Mouse (Mus musculus) naive thymus-derived CD4-positive, alpha-beta T cell, adult 2 months (primary cell): ENCODE data around the gene Mbnl1.
"Not testable (repeated sequence)": the region's sequence is repeated elsewhere in the genome, so short reads cannot be mapped to it uniquely, and the experiment has no call there.

Experiments used
- DNase-seq: peaks from one replicate; pipeline ENCODE4 v3.0.0-alpha.2; 2011; ENCODE audit warnings: low read depth

Mbnl1 gene

DNA sequence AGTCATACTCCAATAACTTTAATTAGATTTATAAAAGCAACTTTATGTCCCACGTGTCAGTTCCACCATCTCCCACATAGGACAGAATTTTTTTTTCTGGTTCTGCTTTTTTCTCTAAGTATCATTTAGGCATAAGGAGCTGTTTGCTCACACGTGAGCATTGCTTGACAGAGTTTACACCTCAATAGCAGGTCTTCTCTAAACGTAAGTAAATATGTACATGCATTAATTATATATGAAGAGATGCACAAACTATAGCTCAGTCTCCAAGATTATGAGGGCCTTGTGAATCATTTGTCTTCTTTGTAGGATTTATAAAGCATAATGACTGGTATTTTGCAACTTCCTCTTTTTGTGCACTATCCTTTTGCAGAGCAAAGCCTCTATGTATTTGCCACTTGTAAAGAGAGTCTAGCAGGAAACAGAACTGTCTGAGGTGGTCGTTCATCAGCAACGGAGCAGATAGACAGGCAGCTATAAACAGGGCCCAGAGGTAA is at the start of gene Mbnl1:
TSS of gene Mbnl1 (plus strand) at position 150 of the 497 bp plus-strand sequence.
- DNase-seq: peak; percentile 70

DNA sequence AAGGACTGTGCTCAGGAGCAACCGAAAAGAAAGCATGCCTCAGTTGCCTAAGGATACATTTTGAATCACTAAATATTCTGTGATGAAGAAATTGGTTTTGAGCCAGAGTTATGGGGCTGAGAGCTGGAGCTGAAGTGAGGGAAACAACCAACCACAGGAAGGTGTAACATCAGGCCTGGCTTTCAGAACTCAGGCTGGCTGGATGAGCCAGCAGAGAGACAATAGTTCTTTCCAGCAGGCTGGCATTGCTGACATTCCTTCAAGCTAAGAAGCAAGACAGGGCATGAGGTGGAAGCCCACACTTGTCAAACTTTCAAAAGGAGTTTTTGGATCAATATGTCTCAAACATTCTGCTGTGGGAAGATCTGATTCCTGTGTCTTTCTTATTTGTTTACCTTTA is 48.5 kb upstream of the Mbnl1 start:
- no peak for DNase-seq

DNA sequence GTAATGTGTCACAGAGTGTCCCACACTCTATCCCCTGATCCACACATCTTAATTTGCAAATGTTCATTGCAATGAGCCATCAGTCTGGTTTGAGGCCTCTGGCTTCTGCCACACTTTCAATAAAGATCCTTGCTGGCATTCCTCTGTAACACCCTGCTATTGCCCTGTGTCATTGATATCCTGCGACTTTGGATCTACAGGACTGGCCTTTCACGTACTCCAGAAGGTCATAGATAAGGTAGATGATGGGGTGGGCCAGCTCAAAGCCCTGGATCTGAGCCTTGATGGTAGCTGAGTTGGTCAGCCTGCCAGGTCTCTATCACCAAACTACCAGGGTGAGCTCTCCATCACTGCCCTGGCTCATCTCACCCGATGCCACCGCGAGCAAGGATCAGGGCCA is 43.6 kb upstream of the Mbnl1 start:
- no peak for DNase-seq

DNA sequence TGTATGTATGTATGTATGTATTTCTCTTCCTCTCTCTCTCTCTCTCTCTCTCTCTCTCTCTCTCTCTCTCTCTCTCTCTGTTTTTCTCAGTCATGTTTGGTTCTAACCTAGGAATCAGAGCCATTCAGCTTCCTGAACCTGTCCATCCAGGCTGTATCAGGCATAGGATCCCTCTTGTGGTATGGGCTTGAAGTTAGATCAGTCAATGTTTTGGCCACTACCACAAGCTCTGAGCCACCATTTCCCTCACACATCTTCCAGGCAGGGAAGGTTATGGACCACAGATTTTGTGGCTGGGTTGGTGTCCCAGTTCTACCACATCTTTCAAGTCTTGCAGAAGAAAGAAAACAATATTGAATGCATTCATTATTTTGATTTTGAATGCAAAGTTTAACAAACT is 35.4 kb upstream of the Mbnl1 start:
- no peak for DNase-seq

DNA sequence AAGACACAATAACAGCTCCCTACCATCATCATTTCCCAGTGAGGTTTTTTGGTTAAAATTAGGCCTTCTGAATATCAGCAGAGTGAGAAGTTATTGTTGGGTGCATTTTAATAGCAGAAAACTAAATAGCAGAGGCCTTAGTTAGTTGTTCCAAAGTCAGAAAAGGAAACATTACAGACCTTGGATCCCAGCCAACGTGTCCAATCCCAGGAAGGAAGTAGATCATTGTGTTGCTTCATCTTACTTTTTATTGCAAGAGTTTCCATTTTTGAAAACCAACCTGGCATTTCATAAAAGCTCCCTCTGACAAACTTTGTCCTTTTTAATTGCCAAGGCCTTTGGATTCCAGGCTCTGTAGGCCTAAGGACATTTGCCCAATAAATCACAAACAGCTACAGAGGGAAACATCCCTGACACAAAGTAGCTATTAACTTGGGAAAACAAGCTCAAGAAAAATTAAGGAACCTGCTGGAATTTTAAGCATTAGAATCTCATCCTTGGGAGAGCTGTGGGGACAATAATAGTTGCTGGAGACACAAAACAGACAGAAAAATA is 34.9 kb upstream of the Mbnl1 start:
- DNase-seq: no peak

DNA sequence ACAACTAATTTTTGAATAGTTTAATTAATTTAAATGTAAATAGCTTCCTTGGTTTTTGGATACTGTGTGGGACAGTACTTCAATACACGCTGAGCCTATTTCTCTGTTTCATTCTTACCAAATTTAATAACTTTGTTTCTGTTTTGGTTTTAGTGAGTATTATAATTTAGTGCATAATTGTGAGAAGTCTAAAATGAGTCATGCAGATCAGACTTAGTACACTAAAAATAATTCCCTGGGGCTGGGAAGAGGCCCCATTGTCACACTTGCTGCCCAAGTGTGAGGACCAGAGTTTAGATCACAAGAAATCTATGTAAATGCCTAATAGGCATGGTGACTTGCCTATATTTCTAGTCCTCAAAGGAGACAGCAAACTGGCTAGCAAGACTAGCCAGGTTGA is 33.9 kb upstream of the Mbnl1 start:
- DNase-seq: no peak

DNA sequence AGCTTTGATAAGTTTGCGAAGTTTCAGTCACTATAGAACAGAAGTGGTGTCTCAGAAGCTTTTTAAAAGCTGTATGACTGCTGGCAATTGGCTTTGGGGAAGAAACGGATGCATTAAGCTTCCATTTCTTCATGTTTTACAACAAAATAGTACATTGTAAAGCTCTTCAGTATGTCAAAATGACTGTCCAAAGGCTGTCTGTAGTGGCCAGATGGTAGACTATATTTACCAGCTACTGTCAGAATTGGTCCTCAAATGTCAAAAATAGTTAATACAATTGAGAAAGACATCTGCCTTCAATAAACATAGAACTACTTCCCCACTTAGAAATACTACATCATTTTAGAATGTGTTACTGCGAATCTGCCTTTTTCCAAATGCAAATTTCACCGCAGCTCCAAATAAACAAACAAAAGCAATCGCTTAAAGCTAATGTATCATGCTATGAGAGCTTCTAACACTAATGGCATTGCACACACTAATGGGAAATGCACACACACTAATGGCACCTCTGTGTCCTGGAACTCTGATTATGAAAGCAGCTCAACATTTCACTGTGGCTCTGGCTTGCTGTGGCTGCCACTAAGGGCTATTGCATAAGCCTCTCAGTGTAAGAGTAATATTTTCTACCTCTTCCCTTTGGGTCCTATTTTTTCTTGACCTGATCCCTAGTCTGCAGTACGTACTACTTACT is 10.7 kb upstream of the Mbnl1 start:
- no peak for DNase-seq

DNA sequence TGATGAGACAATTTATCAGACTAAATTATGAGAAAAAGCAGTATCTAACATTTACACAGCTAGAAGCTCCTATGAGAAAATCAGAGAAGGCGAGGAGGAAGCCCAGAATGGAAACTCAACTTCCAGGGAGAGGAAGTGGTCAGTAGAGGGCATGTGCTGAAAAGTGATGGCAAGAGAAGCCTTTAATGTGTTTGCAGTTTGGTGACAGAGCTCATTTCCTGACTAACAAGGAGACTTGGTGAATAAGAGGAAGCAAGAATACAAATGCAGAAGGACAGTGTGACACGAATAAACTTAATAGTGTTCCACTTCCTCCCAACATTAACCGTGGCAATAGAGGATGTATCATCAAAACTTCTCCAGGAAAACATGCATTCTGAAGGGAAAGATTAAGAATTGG is 4.0 kb upstream of the Mbnl1 start:
- DNase-seq: not testable (repeated sequence)

DNA sequence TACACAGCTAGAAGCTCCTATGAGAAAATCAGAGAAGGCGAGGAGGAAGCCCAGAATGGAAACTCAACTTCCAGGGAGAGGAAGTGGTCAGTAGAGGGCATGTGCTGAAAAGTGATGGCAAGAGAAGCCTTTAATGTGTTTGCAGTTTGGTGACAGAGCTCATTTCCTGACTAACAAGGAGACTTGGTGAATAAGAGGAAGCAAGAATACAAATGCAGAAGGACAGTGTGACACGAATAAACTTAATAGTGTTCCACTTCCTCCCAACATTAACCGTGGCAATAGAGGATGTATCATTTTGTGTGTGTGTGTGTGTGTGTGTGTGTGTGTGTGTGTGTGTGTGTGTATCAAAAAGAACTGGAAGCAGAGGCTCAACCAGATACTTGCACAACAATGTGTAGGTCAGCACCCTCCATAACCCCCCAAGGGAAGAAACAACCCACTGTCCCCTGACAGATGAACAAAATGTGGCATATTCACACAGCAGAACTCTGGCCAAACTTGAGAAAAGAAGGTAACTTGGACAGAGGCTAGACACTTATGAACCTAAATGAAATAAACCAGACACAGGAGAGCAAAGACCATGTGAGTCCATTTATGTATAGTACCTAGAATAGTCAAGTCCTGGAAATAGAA is 3.3 kb upstream of the Mbnl1 start:
- peak; percentile 53 for DNase-seq

DNA sequence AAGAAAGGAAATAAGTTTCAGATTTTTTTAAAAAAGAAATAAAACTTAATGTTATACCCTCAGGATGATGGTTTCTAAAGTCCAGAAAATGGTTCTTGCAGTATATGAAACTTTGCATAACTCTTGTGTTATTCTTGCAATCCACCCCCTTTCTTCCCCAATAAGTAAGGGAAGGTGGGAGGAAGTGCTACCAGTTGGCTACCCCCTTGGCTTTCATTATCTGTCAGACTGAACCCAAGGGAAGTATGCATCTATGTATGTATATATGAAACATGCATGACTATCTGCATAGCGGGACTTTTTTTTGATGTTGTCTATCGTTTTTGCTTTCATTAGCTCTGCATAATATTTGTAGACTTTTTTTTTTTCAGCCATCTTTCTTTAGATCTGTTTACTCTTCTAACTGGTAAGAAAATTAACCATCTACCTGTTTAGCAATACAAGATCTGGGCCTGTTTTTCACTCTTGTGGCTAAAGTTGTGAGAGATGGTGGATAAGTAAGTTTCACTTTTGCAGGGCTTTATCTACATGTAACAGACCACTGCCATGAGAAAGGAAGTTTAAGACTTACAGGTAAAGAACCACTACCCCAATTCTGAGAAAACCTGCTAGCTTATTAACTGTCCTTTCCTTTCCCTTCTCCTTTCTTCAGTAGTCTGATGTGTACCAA is 484 bp upstream of the Mbnl1 start:
- peak; percentile 68 for DNase-seq

DNA sequence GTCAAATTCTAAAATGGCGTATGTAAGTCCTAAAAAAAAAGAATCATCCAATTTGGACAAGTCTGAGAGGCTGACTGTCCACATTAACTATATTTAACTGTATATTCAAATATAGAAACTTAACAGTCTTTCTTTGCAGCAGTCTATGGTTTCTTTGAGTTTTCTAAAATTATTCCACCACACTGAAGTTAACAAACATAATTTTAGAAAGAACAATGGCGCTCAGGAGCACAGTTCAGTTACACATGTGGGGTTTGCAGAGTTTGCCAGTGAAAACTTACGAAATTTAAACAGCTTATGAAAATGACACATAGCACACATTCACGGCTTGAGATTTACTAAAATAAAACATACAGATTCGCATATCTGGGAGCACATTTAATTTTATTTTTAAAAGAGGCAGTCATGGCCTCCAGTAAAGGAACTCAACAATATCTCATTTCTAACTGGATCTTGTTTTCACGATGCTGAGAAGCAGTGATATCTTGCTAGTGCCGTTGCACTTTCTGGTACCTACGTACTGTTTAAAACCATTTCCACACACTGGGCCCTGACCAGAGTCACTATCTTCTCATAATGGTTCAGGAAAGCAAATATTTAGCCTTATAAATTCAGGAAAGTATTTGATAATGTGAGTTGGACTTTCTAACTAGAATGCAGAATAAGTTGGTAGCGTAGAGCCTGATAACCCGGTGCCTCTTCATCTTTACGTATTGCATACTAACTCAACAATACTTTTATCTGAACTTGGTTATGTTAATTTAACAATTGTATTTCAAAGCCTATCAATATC is 1.4 kb downstream of the Mbnl1 start:
- DNase-seq: peak; percentile 71

DNA sequence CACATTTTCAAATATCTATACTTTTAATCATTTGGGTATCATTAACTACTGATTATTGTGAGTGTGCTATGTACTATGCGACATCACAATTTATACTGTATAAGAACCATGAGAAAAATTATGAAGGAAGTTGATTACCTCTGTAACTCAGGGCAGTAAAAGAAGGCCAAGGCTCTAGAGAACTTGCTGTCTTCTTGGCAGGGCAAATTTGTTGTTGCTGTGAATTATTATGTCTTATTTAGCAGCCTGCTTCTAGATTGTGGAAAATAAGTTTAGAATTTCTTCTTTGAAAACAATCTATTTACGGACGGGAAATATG is 2.0 kb downstream of the Mbnl1 start:
- no peak for DNase-seq

DNA sequence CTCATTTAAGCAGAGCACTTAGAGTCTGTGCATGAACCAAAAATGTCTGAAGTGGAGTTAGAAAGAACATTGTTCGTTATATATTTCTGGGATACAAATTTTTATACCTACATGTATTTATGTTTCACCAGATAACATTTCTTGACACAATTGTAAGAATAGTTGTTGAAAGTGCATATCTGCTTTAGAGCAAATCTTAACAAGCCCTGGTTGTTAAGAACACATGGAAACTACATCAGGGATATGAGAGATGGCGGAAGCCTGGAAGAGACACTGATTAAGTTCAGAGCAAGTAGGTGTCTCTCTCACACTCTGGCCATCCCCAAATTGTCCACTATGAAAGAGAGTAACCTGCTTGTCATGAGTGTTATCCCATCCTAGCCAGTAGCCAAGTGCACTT is 2.4 kb downstream of the Mbnl1 start:
- DNase-seq: peak; percentile 54

DNA sequence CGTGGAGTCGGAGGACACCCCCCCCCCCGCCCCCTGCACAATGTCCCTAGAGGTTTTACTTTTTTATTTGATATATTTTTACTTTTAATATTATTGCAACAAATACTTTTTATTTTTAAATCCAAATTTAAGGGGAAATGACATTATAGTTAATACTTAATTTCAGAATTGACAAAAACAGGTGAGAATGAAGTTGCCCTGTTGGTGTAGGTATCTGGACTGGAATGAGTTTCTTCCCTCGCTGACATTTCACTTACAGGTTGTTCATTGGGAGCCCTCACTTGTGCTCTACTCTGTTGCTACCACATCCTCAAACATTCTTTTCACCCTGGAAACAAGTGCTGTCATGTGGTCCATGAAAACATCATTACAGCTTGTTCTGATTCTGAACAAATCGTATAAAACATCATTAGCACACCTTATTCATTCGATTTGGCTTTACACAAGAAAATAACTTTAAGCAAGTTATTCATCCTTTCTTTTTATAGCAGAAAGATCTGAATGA is 4.2 kb downstream of the Mbnl1 start:
- DNase-seq: peak; percentile 78

DNA sequence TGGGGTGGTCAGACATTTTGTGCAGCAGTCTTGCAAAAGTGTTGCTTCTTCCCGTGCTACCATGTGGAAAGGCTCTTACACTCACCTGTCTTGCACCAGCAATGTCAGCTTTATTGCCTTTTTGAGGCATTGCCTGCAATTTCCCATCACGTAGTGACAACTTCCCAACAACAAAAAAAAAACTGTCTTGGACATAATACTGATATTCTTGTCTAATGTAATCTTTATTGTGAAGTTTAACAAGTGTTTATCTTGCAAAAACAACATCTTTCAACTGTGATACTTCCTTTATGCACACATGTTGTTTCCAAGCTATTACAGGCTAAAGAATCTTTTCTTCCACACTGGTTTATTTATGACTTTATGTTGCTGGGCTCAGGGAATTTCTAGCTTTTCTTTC is 5.8 kb downstream of the Mbnl1 start:
- DNase-seq: peak; percentile 30

DNA sequence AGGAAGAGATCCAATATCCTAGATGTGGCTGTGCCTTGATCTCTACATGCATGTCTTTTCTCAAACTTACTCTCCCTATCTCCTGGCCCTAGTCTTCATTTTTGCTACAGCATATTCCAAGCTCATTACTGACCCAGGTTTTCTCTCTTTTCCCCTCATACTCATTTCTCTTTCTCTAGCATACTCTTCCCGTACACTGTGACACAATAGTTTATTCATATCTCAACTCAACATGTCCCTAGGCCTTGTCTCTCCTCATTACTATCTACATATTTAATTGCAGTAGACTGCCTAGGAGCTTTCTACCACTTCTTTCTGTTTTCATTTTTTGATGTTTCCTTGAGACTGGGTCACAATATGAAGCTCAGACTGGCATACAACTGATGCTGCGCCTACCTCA is 8.1 kb downstream of the Mbnl1 start:
- peak; percentile 49 for DNase-seq

DNA sequence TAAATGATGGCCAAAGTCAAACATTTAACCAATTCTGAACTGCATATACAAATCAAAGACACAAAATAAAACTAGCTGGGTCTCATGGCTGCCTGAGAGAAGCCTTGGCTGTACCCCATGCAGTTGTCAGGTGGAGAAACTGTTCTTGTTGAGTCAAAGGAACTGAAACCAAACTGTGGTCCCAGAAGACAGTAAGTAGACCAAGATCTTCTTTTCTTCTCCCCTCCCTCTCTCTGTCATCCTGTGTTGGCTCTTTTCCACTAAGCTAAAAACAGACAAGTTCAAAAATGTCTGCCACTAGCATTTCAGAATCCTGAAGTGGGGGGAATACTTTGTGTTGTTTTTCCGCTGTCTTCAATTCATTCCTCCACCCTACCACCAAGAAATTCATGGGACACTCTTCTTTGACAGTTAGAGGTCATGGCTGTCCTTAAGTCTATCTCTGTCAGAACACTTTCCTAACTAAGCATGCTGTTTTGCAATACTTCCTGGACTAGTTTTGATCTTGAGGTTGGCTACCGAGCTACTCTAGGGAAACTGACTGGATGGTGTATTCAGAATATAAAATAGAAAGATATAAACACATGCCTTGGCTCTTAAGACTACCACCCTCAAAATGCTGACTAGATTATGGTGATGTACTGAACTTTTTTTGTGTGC is 9.2 kb downstream of the Mbnl1 start:
- DNase-seq: peak; percentile 84

DNA sequence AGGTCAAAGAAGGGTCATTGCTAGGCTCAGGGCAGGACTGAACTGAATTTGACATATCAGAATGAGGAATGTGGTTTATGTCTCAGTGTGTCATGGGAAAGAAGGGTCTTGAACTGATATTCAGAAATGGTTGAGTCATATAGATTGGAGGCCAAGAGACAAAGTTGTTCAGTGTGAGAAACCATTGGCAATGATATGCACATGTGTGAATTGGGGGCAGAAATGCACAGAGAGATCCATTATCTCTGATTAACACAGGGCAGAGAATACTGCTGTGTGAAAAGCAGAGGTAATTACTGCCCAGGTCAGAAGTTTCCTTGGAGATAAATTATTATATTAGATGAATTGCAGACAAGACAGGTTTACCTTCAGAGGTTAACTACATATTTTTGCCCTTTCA is 10.7 kb downstream of the Mbnl1 start:
- DNase-seq: peak; percentile 15

DNA sequence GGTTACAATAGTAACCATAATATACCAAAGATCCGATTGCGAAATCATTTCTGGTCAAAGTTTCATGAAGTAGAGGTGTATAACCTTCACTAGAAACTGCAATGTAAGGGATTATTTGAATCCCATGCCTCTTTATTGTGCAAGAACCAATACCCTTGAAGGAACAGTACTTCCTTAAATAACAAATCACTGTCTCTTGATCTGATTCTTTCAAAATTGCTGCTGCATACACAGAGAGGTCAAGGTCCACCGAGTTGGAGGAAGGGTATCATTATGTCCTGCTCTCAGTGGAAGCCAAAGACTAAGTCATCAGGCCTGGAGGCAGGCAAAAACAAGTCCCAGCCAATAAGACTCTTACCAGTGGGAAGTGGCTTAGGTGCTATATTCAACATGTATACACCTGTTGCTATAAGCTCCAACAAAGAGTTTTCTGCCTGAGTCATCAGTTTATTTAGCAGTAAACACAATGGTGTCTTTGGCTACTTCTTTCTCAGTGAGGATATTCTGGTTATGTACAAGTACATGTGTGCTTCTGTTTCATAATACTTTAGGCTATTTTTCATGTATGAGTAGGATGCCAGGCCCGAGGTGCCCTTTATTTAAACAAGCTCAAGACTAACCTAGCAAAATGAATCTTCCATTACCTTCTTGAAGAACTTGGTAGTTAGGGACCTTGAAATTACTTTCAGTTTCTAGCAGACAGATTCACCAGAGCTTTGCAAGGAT is 13.5 kb downstream of the Mbnl1 start:
- peak; percentile 82 for DNase-seq

DNA sequence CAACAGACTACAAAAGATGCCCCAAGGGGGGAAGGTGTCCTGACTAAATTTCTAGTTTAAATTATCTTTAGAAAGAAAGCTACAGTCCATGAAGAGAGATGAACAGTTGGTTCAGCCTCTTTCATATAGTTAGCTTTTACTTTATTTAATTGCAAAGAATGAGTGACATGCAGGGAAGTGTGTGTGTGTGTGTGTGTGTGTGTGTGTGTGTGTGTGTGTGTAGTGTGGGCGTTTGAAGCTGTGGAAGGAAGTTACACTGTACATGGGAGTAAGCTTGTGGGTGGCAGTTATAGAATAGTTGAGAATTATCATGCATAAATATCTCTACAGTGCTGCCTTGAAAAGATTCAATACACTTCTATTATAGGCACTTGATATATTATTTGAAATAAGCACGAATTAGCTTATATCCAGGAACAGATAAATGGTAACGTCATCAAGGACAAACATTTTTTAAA is 14.1 kb downstream of the Mbnl1 start:
- no peak for DNase-seq

DNA sequence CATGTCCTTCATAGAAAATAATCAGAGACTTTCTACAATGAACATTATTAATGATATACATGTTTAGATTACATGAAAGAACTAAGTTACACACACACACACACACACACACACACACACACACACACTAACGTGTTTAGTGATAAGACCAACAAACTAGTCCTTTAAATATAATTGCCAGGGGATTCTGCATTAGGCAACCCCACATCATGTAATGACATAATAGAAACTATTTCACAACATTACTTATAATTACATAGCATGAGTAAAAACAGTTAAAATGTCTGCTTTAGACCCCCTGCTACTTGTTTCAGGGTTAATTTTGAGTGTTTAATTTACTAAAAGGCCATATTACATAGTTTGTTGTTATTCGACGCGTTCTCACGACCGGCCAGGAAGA is 16.9 kb downstream of the Mbnl1 start:
- DNase-seq: no peak
